ENCODE assay signal across 15 mouse cellular contexts in the genomic region with DNA sequence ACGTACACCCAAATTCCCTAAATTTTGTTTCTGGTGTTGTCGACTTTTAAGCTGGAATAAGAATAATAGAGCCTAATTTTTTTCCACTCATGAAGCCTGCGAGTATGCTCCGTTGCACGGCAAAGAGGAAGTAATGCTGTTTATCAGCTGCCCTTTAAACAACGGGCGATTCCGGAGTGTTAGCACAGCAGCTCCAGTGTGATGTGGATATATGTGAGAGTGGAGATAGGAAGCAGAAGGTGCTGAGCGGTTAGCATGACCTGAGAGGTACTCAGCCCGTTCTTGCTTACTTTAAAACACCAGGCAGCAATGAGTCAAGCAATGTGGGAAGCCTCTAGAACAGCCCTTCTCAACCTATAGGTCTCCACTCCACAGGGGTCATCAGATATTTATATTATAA. TPM values are rescaled to one million over a fixed set of nuclear protein-coding genes. Genes with fewer than 3 reads are reported as not detected.
DNase-seq lines count a peak whose midpoint lies in the region; ATAC-seq and TF ChIP-seq lines count a peak whose summit lies in the region.
"Had no signal": no experiment of that assay in that cellular context is flagged by ENCODE, and none has a peak within 500 bp of the region (broad histone marks: within the 10 kb centered on the region; RNA-seq: fewer than 3 reads in every experiment).

No protein-coding gene starts in this region.

- no peaks in the 10 kb centered on the region for H3K36me3 ChIP-seq in lung, postnatal 0 days (ENCODE audit: insufficient read depth, low read length)
- H3K36me3 ChIP-seq in MEL (ENCODE audit: control insufficient read depth in 1 of 2, insufficient read depth in 2 of 2, low read length in 2 of 2) = peaks cover 0 to 32% of the 10 kb centered on the region in 2 experiments; a peak in 2 of 4 replicates
- H3K36me3 ChIP-seq in liver, embryonic 13.5 days = no peaks in the 10 kb centered on the region
- H3K36me3 ChIP-seq in stomach, embryonic 16.5 days (ENCODE audit: control insufficient read depth, insufficient read depth, low read length) = no peaks in the 10 kb centered on the region
- H3K36me3 ChIP-seq: embryonic facial prominence, embryonic 12.5 days; heart, embryonic 15.5 days had no signal

- no peaks in the 10 kb centered on the region for H3K9me3 ChIP-seq in lung, postnatal 0 days (ENCODE audit: low read length)
- no peaks in the 10 kb centered on the region for H3K9me3 ChIP-seq in MEL (replicated peaks; ENCODE audit: insufficient read depth, low read length)
- no peaks in the 10 kb centered on the region for H3K9me3 ChIP-seq in liver, embryonic 13.5 days (replicated peaks)
- no peaks in the 10 kb centered on the region for H3K9me3 ChIP-seq in stomach, embryonic 16.5 days (replicated peaks; ENCODE audit: control insufficient read depth, low read length)
- H3K9me3 ChIP-seq: embryonic facial prominence, embryonic 12.5 days; heart, embryonic 15.5 days had no signal

- no peak overlapping the region for H3K9ac ChIP-seq in lung, postnatal 0 days (replicated peaks; ENCODE audit: low read depth)
- H3K9ac ChIP-seq in MEL (ENCODE audit: control insufficient read depth, low read depth, low read length, poor library complexity, severe bottlenecking) = peak overlapping the region; percentile 55
- H3K9ac ChIP-seq in liver, embryonic 13.5 days = no peak overlapping the region
- H3K9ac ChIP-seq in stomach, embryonic 16.5 days (ENCODE audit: low read length) = 0 out of 2 replicates have a peak overlapping the region, but pooled peaks have one; percentile 23
- H3K9ac ChIP-seq: embryonic facial prominence, embryonic 12.5 days; heart, embryonic 15.5 days had no signal

- no peak for TF ChIP-seq CTCF in lung, postnatal 0 days (IDR thresholded peaks at IDR 0.05)
- no peak for TF ChIP-seq CTCF in lung, adult 2 months (IDR thresholded peaks at IDR 0.05; ENCODE audit: insufficient read depth, low read length)
- no peak for TF ChIP-seq CTCF in MEL (IDR thresholded peaks at IDR 0.05 in 2 of 3, conservative IDR thresholded peaks at IDR 0.05 in 1 of 3; ENCODE audit: control insufficient read depth in 1 of 3, insufficient read depth in 1 of 3, low read depth in 2 of 3, low read length in 3 of 3, poor library complexity in 1 of 3, severe bottlenecking in 1 of 3)

- no peak overlapping the region for H3K4me2 ChIP-seq in lung, postnatal 0 days (replicated peaks; ENCODE audit: low read depth, low read length)
- H3K4me2 ChIP-seq in liver, embryonic 13.5 days = peak overlapping the region; percentile 30; the same call in 1 of the 2 replicates
- peak overlapping the region; percentile 4; the same call in 1 of the 2 replicates for H3K4me2 ChIP-seq in stomach, embryonic 16.5 days (ENCODE audit: low read depth, low read length)
- H3K4me2 ChIP-seq: embryonic facial prominence, embryonic 12.5 days; heart, embryonic 15.5 days; midbrain, embryonic 11.5 days had no signal

- H3K4me3 ChIP-seq in lung, postnatal 0 days (ENCODE audit: low read depth, low read length) = no peak overlapping the region
- H3K4me3 ChIP-seq in lung, adult 2 months (replicated peaks; ENCODE audit: extremely low read depth, low read depth, low read length) = no peak overlapping the region
- H3K4me3 ChIP-seq in MEL (ENCODE audit: control insufficient read depth in 1 of 2, insufficient read depth in 1 of 2, low read depth in 2 of 2, low read length in 2 of 2) = peak overlapping the region in 1 of 2 experiments; percentile 35; a peak in 2 of 4 replicates
- H3K4me3 ChIP-seq in liver, embryonic 13.5 days (replicated peaks) = no peak overlapping the region
- H3K4me3 ChIP-seq in stomach, embryonic 16.5 days (replicated peaks; ENCODE audit: low read length) = no peak overlapping the region
- H3K4me3 ChIP-seq: embryonic facial prominence, embryonic 12.5 days; heart, embryonic 15.5 days; myocyte had no signal

- no peak for ATAC-seq in lung, postnatal 0 days
- peak; percentile 32; the same call in 1 of the 2 replicates for ATAC-seq in liver, embryonic 13.5 days (ENCODE audit: low read depth)
- ATAC-seq in stomach, embryonic 16.5 days (ENCODE audit: insufficient read depth, low FRiP score) = no peak

- no peak for TF ChIP-seq RAD21 in MEL (IDR thresholded peaks at IDR 0.05; ENCODE audit: low read depth, low read length)

- H3K79me2 ChIP-seq in MEL (ENCODE audit: control insufficient read depth, insufficient read depth, low read length, poor library complexity) = peaks cover 6% of the 10 kb centered on the region; the same call in 1 of the 2 replicates

- no peak overlapping the region for H3K27ac ChIP-seq in lung, postnatal 0 days (ENCODE audit: low read length)
- H3K27ac ChIP-seq in MEL (ENCODE audit: control insufficient read depth, low read depth, low read length) = peak overlapping the region; percentile 85
- no peak overlapping the region for H3K27ac ChIP-seq in liver, embryonic 13.5 days
- peak overlapping the region; percentile 47; the same call in 1 of the 2 replicates for H3K27ac ChIP-seq in stomach, embryonic 16.5 days (ENCODE audit: low read length)
- H3K27ac ChIP-seq: embryonic facial prominence, embryonic 12.5 days; heart, embryonic 15.5 days had no signal

- no peaks in the 10 kb centered on the region; the same call in 1 of the 2 replicates for H3K4me1 ChIP-seq in lung, postnatal 0 days (ENCODE audit: insufficient read depth, low read depth, low read length)
- peaks cover 3% of the 10 kb centered on the region; the same call in 1 of the 2 replicates for H3K4me1 ChIP-seq in lung, adult 2 months (ENCODE audit: control insufficient read depth, insufficient read depth, low read length)
- peaks cover 19 to 23% of the 10 kb centered on the region in 2 experiments for H3K4me1 ChIP-seq in MEL (ENCODE audit: control insufficient read depth in 1 of 2, insufficient read depth in 2 of 2, low read length in 2 of 2)
- H3K4me1 ChIP-seq in liver, embryonic 13.5 days (replicated peaks) = peaks cover 31% of the 10 kb centered on the region
- H3K4me1 ChIP-seq in stomach, embryonic 16.5 days (ENCODE audit: control insufficient read depth, insufficient read depth, low read length) = peaks cover 8% of the 10 kb centered on the region

- TF ChIP-seq POLR2A in lung, adult 2 months (IDR thresholded peaks at IDR 0.05; ENCODE audit: borderline replicate concordance, extremely low read depth, low read depth, low read length) = no peak
- TF ChIP-seq POLR2A in MEL (IDR thresholded peaks at IDR 0.05; ENCODE audit: control insufficient read depth in 1 of 2, insufficient read depth in 1 of 2, low read depth in 1 of 2, low read length in 2 of 2, poor library complexity in 1 of 2) = peak in 1 of 2 experiments; percentile 68; a peak in 2 of 4 replicates

- TF ChIP-seq EP300 in lung, postnatal 0 days (IDR thresholded peaks at IDR 0.05) = no peak
- peak; percentile 96 to 98 for TF ChIP-seq EP300 in MEL (IDR thresholded peaks at IDR 0.05; ENCODE audit: low read depth in 1 of 2, low read length in 2 of 2)

- peak; percentile 19 for DNase-seq in lung, postnatal 0 days (ENCODE audit: low spot score)
- no peak for DNase-seq in lung, adult 2 months
- peak; percentile 91 for DNase-seq in MEL (ENCODE audit: low read depth, low spot score)
- DNase-seq in liver, embryonic 13.5 days = peak; percentile 5
- no peak for DNase-seq in cerebellum, postnatal 25 days
- no peak for DNase-seq in right cerebral cortex, postnatal 25 days
- DNase-seq: adrenal gland, postnatal 14 days; cerebellum, postnatal 14 days; right cerebral cortex, postnatal 14 days; thymus, postnatal 14 days had no signal

- WGBS in lung, postnatal 0 days = 12% methylated on average over 10 of the region's 10 CpGs
- 13% methylated on average over 10 of the region's 10 CpGs for WGBS in lung, adult 2 months
- 9% methylated on average over 10 of the region's 10 CpGs for WGBS in liver, embryonic 13.5 days (ENCODE audit: insufficient replicate concordance)
- WGBS in stomach, embryonic 16.5 days = 17% methylated on average over 10 of the region's 10 CpGs

- H3K27me3 ChIP-seq in lung, postnatal 0 days (replicated peaks; ENCODE audit: insufficient read depth, low read length) = no peaks in the 10 kb centered on the region
- no peaks in the 10 kb centered on the region for H3K27me3 ChIP-seq in MEL (ENCODE audit: control insufficient read depth in 1 of 2, insufficient read depth in 2 of 2, low read length in 2 of 2)
- 0 out of 2 replicates have a peak, but pooled peaks cover 6% of the 10 kb centered on the region for H3K27me3 ChIP-seq in liver, embryonic 13.5 days
- no peaks in the 10 kb centered on the region for H3K27me3 ChIP-seq in stomach, embryonic 16.5 days (ENCODE audit: control insufficient read depth, insufficient read depth, low read length)
- H3K27me3 ChIP-seq: embryonic facial prominence, embryonic 12.5 days; heart, embryonic 15.5 days had no signal

TF ChIP-seq in MEL, 35 proteins besides CTCF, POLR2A, EP300 and RAD21 (continues in another document):
- TF ChIP-seq GATA1 (IDR thresholded peaks at IDR 0.05; ENCODE audit: low read depth, low read length) (peak; percentile 95), E2F4 (IDR thresholded peaks at IDR 0.05; ENCODE audit: borderline replicate concordance, low read depth, low read length) (peak; percentile 11; the same call in 1 of the 2 replicates), KAT2A (conservative IDR thresholded peaks at IDR 0.05; ENCODE audit: low read depth, low read length) (no peak), MAFK (IDR thresholded peaks at IDR 0.05; ENCODE audit: borderline replicate concordance, low read depth, low read length) (0 out of 2 replicates have a peak, but pooled peaks have one; percentile 23), ZC3H11A (IDR thresholded peaks at IDR 0.05; ENCODE audit: low read depth, low read length) (peak; percentile 9; the same call in 1 of the 2 replicates), UBTF (IDR thresholded peaks at IDR 0.05; ENCODE audit: borderline replicate concordance, insufficient read depth, low read depth, low read length) (no peak)

RNA-seq across cellular contexts. Expression of gene Phc1, which starts 3.4 kb away (rescaled TPM):
- polyA plus RNA-seq in lung, postnatal 0 days (2015; fragmentation: Nextera tagmentation; extraction: Ambion mirVana) = 6.3 and 6.5 TPM in 2 replicates
- polyA plus RNA-seq in lung, adult 2 months (2012; rRNA removed) = 37.6 and 45.1 TPM in 2 replicates
- total RNA-seq in MEL (2012; rRNA removed) = 4.6 and 7.6 TPM in 2 replicates
- polyA plus RNA-seq in MEL (2012; ENCODE audit: insufficient read depth in 1 of 2, insufficient read length in 2 of 2, low read depth in 1 of 2, low replicate concordance in 2 of 2, missing spikeins in 1 of 2) = 10 to 100 TPM in 1 of 2 experiments, not detected in 1; 35.9 TPM
- 2.1 and 2.2 TPM in 2 replicates for polyA plus RNA-seq in liver, embryonic 13.5 days (2015; fragmentation: Nextera tagmentation; extraction: Ambion mirVana)
- 10.3 and 11.0 TPM in 2 replicates for polyA plus RNA-seq in stomach, embryonic 16.5 days (2015; fragmentation: Nextera tagmentation; extraction: Ambion mirVana)

RNA-seq across cellular contexts. Expression of gene M6pr, which starts 35.2 kb away (rescaled TPM):
- 112 and 114 TPM in 2 replicates for polyA plus RNA-seq in lung, postnatal 0 days (2015; fragmentation: Nextera tagmentation; extraction: Ambion mirVana)
- polyA plus RNA-seq in lung, adult 2 months (2012; rRNA removed) = 49.8 and 79.0 TPM in 2 replicates
- total RNA-seq in MEL (2012; rRNA removed) = 158 and 186 TPM in 2 replicates
- 100 to 1,000 TPM in 1 of 2 experiments, not detected in 1; 183 TPM for polyA plus RNA-seq in MEL (2012; ENCODE audit: insufficient read depth in 1 of 2, insufficient read length in 2 of 2, low read depth in 1 of 2, low replicate concordance in 2 of 2, missing spikeins in 1 of 2)
- polyA plus RNA-seq in liver, embryonic 13.5 days (2015; fragmentation: Nextera tagmentation; extraction: Ambion mirVana) = 105 and 116 TPM in 2 replicates
- polyA plus RNA-seq in stomach, embryonic 16.5 days (2015; fragmentation: Nextera tagmentation; extraction: Ambion mirVana) = 132 and 137 TPM in 2 replicates

Comparison
In these comparisons a context has a peak if more than half of its experiments do, and no peak if none do; other contexts are left out.
1. DNase-seq: peak in lung, postnatal 0 days (single experiment), MEL (single experiment) and liver, embryonic 13.5 days (single experiment); none in lung, adult 2 months (single experiment), cerebellum, postnatal 25 days (0 of 2) and right cerebral cortex, postnatal 25 days (single experiment).
2. H3K27ac ChIP-seq: peak in MEL (single experiment) and stomach, embryonic 16.5 days (single experiment); none in lung, postnatal 0 days (single experiment) and liver, embryonic 13.5 days (single experiment).
3. H3K9ac ChIP-seq: peak in MEL (single experiment) and stomach, embryonic 16.5 days (single experiment); none in lung, postnatal 0 days (single experiment) and liver, embryonic 13.5 days (single experiment).